Mouse (Mus musculus): ENCODE data around the gene Mrpl11.

- TF ChIP-seq ZNF384 (IDR thresholded peaks at IDR 0.05; ENCODE audit: low read depth, low read length) (no peak), HCFC1 (IDR thresholded peaks at IDR 0.05; ENCODE audit: borderline replicate concordance, insufficient read depth, low read length) (no peak)
Measured at GRCm38 (mm10) chr19:4994043-4994442, 32.1 kb downstream of the Mrpl11 start.
